9 mouse cellular contexts compared by ENCODE assay signal in the genomic region with DNA sequence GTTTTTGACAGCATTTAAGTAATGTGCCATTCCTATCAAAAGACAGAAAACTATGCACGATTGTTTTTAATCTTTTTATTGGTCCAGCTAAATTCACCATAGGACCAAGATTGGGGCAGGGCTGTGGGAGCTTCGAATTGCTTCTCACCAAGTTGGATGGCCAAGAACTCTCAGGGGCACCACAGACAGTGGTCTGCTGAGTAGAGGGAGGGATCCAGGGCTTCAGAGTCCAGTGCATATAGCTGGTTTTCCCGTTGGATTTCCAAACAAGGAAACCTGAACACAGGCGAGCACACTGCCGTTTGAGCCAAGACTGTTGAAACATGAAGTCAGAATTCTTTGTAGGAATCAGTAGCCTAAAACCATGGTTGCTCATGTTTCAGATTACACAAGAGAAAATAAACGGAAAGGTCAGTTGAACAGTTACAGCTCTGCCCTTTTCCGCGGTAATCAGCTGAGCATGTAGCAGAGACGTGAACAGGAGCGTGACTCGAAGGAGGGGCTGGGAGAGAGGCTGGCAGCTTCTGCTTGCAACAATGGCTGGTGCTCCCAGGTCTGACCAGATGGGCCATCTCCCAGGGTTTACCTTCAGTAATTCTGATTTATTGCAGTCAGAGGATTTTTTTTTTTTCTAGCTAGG. TPM values are rescaled to one million over a fixed set of nuclear protein-coding genes. Genes with fewer than 3 reads are reported as not detected.
DNase-seq lines count a peak whose midpoint lies in the region; ATAC-seq and TF ChIP-seq lines count a peak whose summit lies in the region.
"Had no signal": no experiment of that assay in that cellular context is flagged by ENCODE, and none has a peak within 500 bp of the region (broad histone marks: within the 10 kb centered on the region; RNA-seq: fewer than 3 reads in every experiment).

No protein-coding gene starts in this region.

- no peak overlapping the region for H3K4me3 ChIP-seq in heart, postnatal 0 days (ENCODE audit: low read depth, low read length)
- H3K4me3 ChIP-seq in limb, embryonic 10.5 days: no peak overlapping the region
- no peak overlapping the region for H3K4me3 ChIP-seq in midbrain, embryonic 15.5 days
- no peak overlapping the region for H3K4me3 ChIP-seq in forebrain, embryonic 13.5 days
- H3K4me3 ChIP-seq: megakaryocyte, embryonic 14.5 days had no signal

- H3K4me2 ChIP-seq in heart, postnatal 0 days (ENCODE audit: low read depth, low read length): peak overlapping the region; percentile 11; the same call in 1 of the 2 replicates
- H3K4me2 ChIP-seq in midbrain, embryonic 15.5 days: no peak overlapping the region
- no peak overlapping the region for H3K4me2 ChIP-seq in forebrain, embryonic 13.5 days

- 47% methylated on average over 11 of the region's 11 CpGs for WGBS in heart, postnatal 0 days
- WGBS in limb, embryonic 10.5 days: 70% methylated on average over 11 of the region's 11 CpGs
- WGBS in midbrain, embryonic 15.5 days: 61% methylated on average over 11 of the region's 11 CpGs
- 77% methylated on average over 11 of the region's 11 CpGs for WGBS in forebrain, embryonic 13.5 days

- H3K9me3 ChIP-seq in heart, postnatal 0 days (replicated peaks; ENCODE audit: control insufficient read depth, low read length): no peaks in the 10 kb centered on the region
- H3K9me3 ChIP-seq in limb, embryonic 10.5 days (replicated peaks): no peaks in the 10 kb centered on the region
- H3K9me3 ChIP-seq in midbrain, embryonic 15.5 days: no peaks in the 10 kb centered on the region
- H3K9me3 ChIP-seq in forebrain, embryonic 13.5 days (replicated peaks): no peaks in the 10 kb centered on the region

- H3K36me3 ChIP-seq in heart, postnatal 0 days (replicated peaks; ENCODE audit: control insufficient read depth, insufficient read depth, low read length): no peaks in the 10 kb centered on the region
- H3K36me3 ChIP-seq in limb, embryonic 10.5 days: no peaks in the 10 kb centered on the region
- H3K36me3 ChIP-seq in midbrain, embryonic 15.5 days (replicated peaks): no peaks in the 10 kb centered on the region
- H3K36me3 ChIP-seq in forebrain, embryonic 13.5 days (ENCODE audit: poor library complexity, severe bottlenecking): no peaks in the 10 kb centered on the region

- no peak for TF ChIP-seq EP300 in heart, postnatal 0 days (IDR thresholded peaks at IDR 0.05; ENCODE audit: low read depth)

- peak overlapping the region; percentile 81 for H3K27ac ChIP-seq in heart, postnatal 0 days (ENCODE audit: low read depth)
- peak overlapping the region; percentile 46; the same call in 1 of the 2 replicates for H3K27ac ChIP-seq in limb, embryonic 10.5 days
- H3K27ac ChIP-seq in midbrain, embryonic 15.5 days: no peak overlapping the region
- H3K27ac ChIP-seq in forebrain, embryonic 13.5 days: no peak overlapping the region

- H3K4me1 ChIP-seq in heart, postnatal 0 days (ENCODE audit: control insufficient read depth, insufficient read depth): peaks cover 15% of the 10 kb centered on the region; the same call in 1 of the 2 replicates
- peaks cover 6% of the 10 kb centered on the region; the same call in 1 of the 2 replicates for H3K4me1 ChIP-seq in limb, embryonic 10.5 days
- H3K4me1 ChIP-seq in midbrain, embryonic 15.5 days: no peaks in the 10 kb centered on the region
- H3K4me1 ChIP-seq in forebrain, embryonic 13.5 days: no peaks in the 10 kb centered on the region
- H3K4me1 ChIP-seq: megakaryocyte, embryonic 14.5 days had no signal

- no peak overlapping the region for H3K9ac ChIP-seq in heart, postnatal 0 days (replicated peaks; ENCODE audit: low read depth, low read length)
- no peak overlapping the region for H3K9ac ChIP-seq in midbrain, embryonic 15.5 days
- H3K9ac ChIP-seq in forebrain, embryonic 13.5 days: no peak overlapping the region

- POLR2A ChIA-PET in Patski (lab: Charles Lee): no interaction called here

- ATAC-seq in Patski: peak; percentile 96
- peak; percentile 74 for ATAC-seq in heart, postnatal 0 days (ENCODE audit: insufficient read depth, low read depth)
- 0 out of 2 replicates have a peak, but pooled peaks have one; percentile 62 for ATAC-seq in midbrain, embryonic 15.5 days (replicated peaks)
- no peak for ATAC-seq in forebrain, embryonic 13.5 days

- no peaks in the 10 kb centered on the region for H3K27me3 ChIP-seq in Patski
- no peaks in the 10 kb centered on the region for H3K27me3 ChIP-seq in heart, postnatal 0 days (ENCODE audit: control insufficient read depth, insufficient read depth, low read length)
- no peaks in the 10 kb centered on the region for H3K27me3 ChIP-seq in limb, embryonic 10.5 days (ENCODE audit: low read depth, poor library complexity, severe bottlenecking)
- H3K27me3 ChIP-seq in midbrain, embryonic 15.5 days (replicated peaks): no peaks in the 10 kb centered on the region
- H3K27me3 ChIP-seq in forebrain, embryonic 13.5 days: no peaks in the 10 kb centered on the region
- H3K27me3 ChIP-seq: megakaryocyte, embryonic 14.5 days had no signal

- DNase-seq in Patski (ENCODE audit: low read depth, low spot score): no peak
- DNase-seq in cerebellum, postnatal 36 days: peak; percentile 12
- DNase-seq in heart, postnatal 0 days (ENCODE audit: low spot score): peak; percentile 46
- DNase-seq in limb, embryonic 10.5 days (ENCODE audit: low spot score): no peak
- no peak for DNase-seq in thymus, postnatal 25 days
- DNase-seq in thymus, adult 18-20 months: no peak

- CTCF ChIA-PET in Patski (lab: Charles Lee): interaction anchor here (1.2 to 2.0 kb wide), 2 partner anchors 30 to 39 kb away, joined by 3 to 4 read pairs; no protein-coding TSS in a partner anchor

- no peak for TF ChIP-seq CTCF in Patski (IDR thresholded peaks at IDR 0.05)
- TF ChIP-seq CTCF in heart, postnatal 0 days (IDR thresholded peaks at IDR 0.05; ENCODE audit: low read depth): no peak

- in situ Hi-C loops in Patski (cut with MboI; ENCODE audit: low pct_unique_long_range_greater_than_20kb): no loop called here

RNA-seq across cellular contexts. Expression of a gene that starts 38.0 kb away (rescaled TPM):
- polyA plus RNA-seq in Patski (2021): 20.9 TPM
- total RNA-seq in heart, postnatal 0 days (2014; rRNA removed; ENCODE audit: low replicate concordance): 57.6 and 82.0 TPM in 2 replicates
- 64.7 and 72.4 TPM in 2 replicates for polyA plus RNA-seq in heart, postnatal 0 days (2015; fragmentation: Nextera tagmentation; extraction: Ambion mirVana)
- polyA plus RNA-seq in limb, embryonic 10.5 days (2016; fragmentation: Nextera tagmentation; extraction: Ambion mirVana): 22.2 and 22.9 TPM in 2 replicates
- 16.6 and 17.9 TPM in 2 replicates for polyA plus RNA-seq in midbrain, embryonic 15.5 days (2015; fragmentation: Nextera tagmentation; extraction: Ambion mirVana)
- polyA plus RNA-seq in forebrain, embryonic 13.5 days (2015; fragmentation: Nextera tagmentation; extraction: Ambion mirVana): 13.7 and 14.6 TPM in 2 replicates

Comparison
In these comparisons a context has a peak if more than half of its experiments do, and no peak if none do; other contexts are left out.
1. DNase-seq: peak in cerebellum, postnatal 36 days (2 of 2) and heart, postnatal 0 days (single experiment); none in Patski (single experiment), limb, embryonic 10.5 days (single experiment), thymus, postnatal 25 days (single experiment) and thymus, adult 18-20 months (0 of 2).
2. H3K27ac ChIP-seq: peak in heart, postnatal 0 days (single experiment) and limb, embryonic 10.5 days (single experiment); none in midbrain, embryonic 15.5 days (single experiment) and forebrain, embryonic 13.5 days (single experiment).